Mouse (Mus musculus) adrenal gland, adult (tissue): ENCODE data around the gene Pus10.
A peak's percentile ranks its signal among the peaks of the same experiment; 100 is the strongest.
"Not testable (repeated sequence)": the region's sequence is repeated elsewhere in the genome, so short reads cannot be mapped to it uniquely, and the experiment has no call there.

ENCODE experiments used
- DNase-seq, 2 experiments: peaks; one replicate each; pipeline ENCODE4 v3.0.0; 2022 to 2023; ENCODE audit warnings: low spot score in 1 of 2; ENCODE audit not compliant: inconsistent age in 2 of 2

Pus10 gene

DNA sequence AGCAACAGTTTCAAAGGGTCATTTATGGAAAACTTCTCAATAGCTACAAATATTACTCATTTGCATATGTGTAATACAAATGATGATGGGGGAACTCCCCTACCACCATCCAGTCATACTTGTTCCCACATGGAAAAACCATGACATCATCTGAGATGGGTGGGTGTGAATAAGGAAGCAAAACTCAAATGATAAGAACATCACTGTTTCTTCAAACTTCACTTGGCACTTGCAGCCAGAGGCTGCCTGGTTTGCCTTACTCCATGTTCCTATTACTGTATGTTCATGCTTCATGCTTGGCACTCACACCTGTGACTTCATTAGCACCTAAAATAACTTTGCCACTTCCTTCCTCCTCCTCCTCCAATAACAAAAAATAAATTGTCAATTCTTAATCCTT lies 88.9 kb downstream of the Pus10 start:
- DNase-seq: no peak

DNA sequence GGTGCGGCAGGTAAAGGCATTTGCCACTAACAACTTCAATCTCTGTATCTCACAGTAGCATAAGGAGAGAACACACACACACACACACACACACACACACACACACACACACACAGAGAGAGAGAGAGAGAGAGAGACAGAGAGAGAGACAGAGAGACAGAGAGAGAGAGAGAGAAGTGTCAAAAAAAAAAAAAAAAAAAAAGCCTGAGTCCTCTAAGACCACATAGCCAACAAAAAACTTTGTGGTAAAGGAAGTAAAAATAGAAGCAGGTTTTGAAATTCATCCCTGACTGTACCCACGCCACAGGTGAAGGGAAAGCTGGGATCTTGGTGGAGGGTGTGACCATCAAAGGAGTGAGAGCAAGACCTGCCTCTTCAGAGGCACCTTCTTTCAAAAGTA lies 92.7 kb downstream of the Pus10 start:
- DNase-seq: no peak

DNA sequence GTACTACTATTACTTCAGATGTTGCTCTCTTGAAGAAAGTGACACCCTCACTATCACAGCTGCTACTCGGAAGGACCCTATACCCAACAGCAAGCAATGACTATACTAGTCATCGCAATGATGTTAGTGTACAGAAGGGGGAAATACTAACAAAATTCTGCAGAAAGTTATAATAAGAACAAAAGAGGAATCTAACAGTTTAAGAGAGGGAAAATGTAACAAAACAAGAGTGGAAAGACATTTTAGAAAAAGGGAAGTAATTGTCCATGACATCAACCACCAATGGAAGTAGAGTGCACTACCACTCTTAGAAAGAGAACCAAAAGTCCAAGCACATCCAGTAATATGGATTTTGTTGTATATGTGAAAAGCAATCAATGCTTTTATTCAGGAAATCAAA lies 97.2 kb downstream of the Pus10 start:
- no peak for DNase-seq

DNA sequence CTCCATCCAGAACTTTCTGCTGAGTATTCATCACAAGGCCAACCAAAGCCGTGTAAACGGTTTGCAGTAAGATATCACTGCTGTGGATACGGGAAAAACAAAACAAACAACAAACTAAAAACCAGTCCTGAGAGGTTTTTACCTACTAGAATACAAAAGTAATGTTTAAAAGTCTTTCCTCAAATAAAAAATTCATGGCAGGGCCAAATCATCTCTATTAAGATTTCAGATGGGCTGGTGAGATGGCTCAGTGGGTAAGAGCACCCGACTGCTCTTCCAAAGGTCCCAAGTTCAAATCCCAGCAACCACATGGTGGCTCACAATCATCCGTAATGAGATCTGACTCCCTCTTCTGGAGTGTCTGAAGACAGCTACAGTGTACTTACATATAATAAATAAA lies 101.9 kb downstream of the Pus10 start:
- not testable (repeated sequence) for DNase-seq

DNA sequence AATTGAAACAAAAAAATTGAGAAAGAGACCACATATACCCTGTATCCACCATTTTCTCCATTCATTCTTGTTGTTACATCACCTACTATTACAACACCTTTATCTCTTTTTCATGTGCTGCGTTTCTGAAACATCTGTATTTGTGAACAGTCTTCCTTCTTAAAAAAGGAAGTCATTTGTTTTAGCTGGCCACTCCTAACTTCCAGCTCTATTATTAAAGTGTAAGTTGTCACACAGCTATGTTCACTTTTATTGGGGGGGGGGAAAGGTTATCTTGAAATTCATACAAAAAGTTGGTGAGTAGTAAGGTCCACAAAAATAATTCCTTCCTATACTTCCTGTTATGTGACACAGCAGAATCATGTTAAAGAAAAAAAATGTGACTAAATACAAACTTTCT lies 102.5 kb downstream of the Pus10 start:
- DNase-seq: no peak

DNA sequence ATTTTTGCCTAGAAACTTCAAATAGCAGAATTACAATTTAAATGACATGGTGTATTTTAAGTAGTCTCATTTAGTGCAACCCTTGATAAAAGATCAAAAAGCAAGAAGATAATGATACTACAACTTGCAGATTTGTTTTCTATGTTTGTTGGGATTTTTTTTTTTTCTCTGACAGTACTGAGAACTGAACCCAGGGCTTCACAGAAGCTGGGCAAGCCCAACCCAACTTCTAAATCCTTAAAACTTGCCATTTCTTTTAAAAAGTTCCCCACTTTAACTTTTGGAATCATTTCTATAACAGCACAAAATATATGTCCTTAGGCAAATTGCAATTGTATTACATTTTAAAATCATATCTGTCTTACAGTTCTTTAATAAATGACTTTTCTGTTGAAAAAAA lies 103.6 kb downstream of the Pus10 start:
- DNase-seq: no peak

DNA sequence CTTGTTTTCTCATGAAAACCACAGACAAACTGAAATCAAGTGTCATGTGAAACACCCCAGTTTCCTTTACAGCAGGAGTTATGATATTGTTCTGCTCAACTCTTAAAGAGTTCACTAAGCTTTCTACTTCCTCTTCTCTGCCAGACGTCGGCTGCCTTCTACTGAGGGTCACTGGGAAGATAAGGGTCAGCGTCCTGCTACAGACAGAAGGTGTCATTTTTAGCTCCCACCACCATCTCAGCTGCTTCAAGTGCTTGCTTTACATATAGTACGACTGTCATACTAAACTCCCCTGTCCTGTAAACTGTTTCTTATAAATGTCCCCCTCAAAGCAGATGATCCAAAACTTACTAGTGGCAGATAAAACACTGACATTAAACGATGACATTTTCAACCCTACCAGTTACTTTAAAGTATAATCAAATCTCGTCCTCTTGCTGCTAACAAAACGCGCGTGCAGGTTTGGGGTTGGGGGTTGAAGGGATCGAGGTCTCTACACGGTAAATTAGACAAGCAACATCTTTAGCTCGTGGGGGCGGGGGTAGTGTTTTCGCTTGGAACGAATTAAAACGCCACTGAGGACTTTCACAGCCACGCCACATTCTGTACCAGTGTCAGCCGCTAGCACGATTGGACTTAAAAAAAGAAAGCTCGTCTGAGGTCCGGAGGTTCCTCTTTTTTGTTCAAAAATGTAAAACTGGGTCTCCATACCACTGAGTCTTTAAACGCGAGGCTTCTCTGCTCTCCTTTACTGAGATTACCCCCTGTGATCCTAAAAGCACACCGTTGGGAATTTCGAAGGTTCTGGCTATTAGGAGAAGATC lies 104.4 kb downstream of the Pus10 start:
- DNase-seq: peak; percentile 46 to 81

DNA sequence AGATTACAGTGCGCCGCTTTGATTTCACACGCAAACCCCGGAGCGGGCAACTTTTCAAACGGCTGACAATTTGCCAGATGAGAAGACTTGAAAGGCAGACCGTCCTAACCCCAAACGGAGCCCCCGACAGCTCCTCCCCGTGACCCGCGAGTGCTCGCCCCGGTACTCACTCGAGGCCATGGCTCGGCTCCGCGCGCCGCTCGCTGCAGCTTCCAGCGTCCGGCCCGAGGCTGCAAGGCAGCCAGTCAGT lies 105.0 kb downstream of the Pus10 start:
- DNase-seq: no peak

DNA sequence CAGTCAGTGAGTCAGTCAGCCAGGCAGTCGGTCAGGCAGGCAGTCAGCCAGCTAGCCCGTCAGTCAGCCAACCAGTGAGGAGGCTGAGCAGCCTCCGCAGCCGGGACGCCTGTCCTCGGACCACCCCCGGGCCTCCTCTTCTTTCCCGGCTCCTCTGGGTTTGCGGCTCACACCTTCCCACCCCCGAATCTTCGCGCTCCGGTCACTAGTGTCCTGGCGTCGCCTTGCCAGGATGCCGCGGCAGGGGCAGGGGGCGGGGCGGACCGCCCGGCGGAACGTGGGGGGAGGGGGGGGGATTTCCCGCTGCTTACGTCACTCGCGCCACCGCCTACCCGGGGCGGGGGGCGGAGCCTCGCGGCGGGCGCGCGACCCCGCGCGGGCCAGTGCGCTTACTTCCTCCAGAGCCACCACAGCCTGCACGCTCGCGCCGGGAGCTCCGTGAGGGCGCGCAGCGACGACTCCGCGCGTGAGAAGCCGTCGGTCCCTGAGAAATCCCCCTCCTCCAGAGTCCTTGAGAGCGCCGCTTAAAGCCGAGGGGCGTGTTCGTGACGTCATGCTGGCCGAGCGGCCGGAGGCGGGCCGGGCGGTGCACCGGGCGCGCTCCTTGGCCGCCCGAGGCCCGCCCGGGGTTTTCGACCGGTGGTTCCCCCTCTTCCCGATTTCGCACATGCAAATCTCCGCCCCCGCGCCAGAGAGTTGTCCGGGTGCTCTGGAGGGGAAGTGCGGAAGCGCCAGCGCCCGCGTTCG lies 105.5 kb downstream of the Pus10 start, which contains the start of gene Rel:
Gene Rel, minus strand, starts transcription at position 211 of the 747 bp plus-strand sequence.
- peak; percentile 95 to 99 for DNase-seq

DNA sequence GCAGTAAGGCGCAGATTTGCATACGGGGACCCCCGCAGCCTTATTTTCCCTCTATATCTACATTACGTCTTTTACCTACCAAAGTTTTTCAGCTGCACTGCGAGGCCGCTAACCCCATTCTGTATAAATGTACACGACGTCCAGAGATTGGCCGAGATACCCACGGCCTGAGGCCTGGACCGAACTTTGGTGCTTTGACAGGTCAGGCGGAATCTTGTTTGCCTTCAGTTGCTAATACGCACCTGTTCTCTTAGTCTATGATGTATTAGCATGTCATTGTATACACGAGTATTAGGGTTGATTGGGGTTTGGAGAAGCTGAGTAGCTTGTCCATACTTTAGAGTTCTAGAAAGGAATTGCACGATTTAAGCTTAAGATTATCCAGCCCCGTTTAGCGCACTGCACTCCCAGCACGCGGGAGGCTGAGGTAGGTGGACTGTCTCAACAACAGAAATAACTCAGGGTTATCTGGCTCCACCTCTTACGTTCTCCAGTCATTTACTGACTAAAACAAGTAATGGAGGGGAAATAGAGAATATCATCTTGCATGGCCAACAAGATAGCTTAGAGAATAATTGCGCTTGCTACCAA lies 106.1 kb downstream of the Pus10 start:
- DNase-seq: no peak

DNA sequence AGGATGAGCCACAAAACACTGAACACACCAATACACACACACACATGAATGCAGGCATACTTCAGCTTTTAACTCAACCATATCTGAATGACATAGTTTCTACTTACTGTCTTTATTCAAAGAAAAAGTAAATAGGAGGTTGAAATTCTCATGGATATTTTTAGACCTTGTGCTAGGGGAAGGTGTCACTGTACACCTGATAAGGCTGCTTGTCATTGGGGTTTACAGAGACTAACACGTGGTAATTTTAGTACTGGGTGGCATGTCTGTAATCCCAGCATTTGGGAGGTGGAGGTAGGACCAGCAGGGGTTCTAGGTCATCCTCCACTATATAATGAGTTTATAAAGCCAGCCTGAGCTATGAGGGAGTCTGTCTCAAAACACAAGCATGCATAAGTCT lies 107.0 kb downstream of the Pus10 start:
- DNase-seq: no peak

DNA sequence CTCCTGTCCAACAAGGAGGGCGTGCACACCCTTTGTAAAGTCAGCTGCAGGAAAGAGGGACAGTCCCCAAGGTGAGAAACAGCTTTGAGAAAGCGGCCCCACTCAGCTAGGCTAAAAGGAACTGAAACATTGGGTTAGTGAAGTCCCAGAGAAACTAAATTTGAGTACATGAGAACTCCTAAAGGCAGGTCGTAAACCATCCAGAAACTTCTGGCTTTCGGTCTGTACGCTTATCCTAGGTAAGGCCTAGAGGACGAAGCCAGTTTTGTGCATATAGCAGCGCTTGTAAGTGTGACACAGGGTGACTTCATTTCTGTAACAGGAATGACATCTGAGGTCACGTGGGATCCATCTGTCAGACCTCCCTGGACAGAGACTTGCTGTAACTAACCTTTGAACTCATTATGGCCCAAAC lies 113.3 kb downstream of the Pus10 start:
- DNase-seq: no peak

DNA sequence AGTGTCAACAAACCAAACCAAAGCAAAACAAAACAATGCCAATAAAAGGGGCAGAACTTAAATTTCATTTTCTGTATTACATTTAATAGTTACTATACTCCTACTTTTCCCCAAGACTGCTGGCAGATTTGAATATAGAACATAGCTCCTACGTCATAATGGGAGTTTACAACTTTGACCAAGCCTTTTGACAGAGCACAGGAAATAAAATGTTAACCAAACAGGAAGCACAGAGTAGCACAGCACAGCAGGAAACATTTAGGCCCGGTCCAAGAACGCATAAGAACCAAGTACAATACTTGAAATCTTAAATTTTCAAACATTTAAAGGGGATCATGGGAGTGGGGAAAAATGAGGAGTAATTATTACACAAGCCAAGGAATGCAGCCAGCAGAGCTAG lies 116.6 kb downstream of the Pus10 start:
- DNase-seq: no peak
